Mouse (Mus musculus) liver, adult 2 months (tissue): ENCODE measurements around the gene Tigd3.

Experiments used
- CTCF ChIP-seq: fragments of 200-500 bp; IDR thresholded peaks from 2 replicates; pipeline ENCODE4 v1.5.1; 2011; ENCODE audit warnings: low read depth, low read length, control low read depth
- POLR2A ChIP-seq: fragments of 200-500 bp; IDR thresholded peaks from 2 replicates; pipeline ENCODE4 v1.6.1; 2011; ENCODE audit warnings: low read length, control low read depth; ENCODE audit not compliant: insufficient read depth; ENCODE audit errors: extremely low read depth

- peak; percentile 12; the same call in 1 of the 2 replicates for TF ChIP-seq CTCF
- TF ChIP-seq POLR2A, result no peak; the same call in 1 of the 2 replicates
Observed at GRCm38 (mm10) chr19:5844831-5845318, 49.1 kb downstream of the Tigd3 start.
